Mouse (Mus musculus) liver, adult (tissue): ENCODE results near the gene Cpne9.

Experiments used
- GATA4 ChIP-seq: IDR thresholded peaks from 2 replicates; pipeline ENCODE4 v1.6.1; 2014; ENCODE audit warnings: mild to moderate bottlenecking, low read length; ENCODE audit not compliant: insufficient replicate concordance

The Cpne9 gene

DNA sequence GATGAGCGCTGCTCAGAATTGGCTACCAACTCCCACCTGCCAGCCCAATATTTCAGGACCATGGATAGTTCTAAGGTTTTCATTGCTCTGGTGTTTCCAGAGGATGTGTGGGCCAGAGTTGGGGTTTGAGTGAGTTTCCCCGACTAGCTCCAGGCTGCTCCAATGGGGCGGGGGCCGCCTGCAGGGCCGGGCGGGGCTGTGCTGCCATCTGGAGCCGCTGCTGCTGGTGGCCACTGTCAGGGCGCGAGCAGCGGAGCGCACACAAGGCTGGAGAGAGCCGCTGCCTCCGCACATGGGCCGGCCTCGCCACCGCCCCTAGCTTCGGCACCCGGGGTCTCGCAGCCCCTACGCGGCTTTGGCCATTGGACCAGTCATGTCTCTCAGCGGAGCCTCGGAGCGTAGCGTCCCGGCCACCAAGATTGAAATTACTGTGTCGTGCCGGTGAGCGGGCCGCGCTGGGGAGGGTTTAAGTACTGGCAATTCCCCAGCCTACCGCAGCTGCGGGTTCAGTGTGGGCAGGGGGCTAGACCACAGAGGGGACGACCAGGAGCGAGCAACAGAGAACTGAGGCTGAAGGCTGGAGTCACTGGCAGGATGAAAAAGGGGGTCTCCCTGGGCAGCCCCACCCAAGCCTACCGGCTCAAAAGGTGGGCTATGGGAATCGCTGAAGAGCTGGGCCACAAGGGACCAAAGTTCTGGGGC, at the start of gene Cpne9:
TSS of gene Cpne9 (plus strand) at position 207 of the 702 bp plus-strand sequence.
- TF ChIP-seq GATA4: no peak

- no peak for TF ChIP-seq GATA4
Observed at GRCm38 (mm10) chr6:113235141-113235540, 47.0 kb upstream of the Cpne9 start.

GRCm38 (mm10) chr6:113237542-113238270, 44.4 kb upstream of the Cpne9 start, which contains the start of gene Mtmr14:
TSS of gene Mtmr14 (plus strand) at chr6:113237843.
- TF ChIP-seq GATA4: peak; percentile 73; the same call in 1 of the 2 replicates

- TF ChIP-seq GATA4: no peak
Observed at GRCm38 (mm10) chr6:113238442-113238841, 43.7 kb upstream of the Cpne9 start.

GRCm38 (mm10) chr6:113242753-113243152, 39.4 kb upstream of the Cpne9 start:
- TF ChIP-seq GATA4: no peak

- TF ChIP-seq GATA4: no peak
Observed at GRCm38 (mm10) chr6:113245585-113245984, 36.5 kb upstream of the Cpne9 start.

GRCm38 (mm10) chr6:113250786-113251185, 31.3 kb upstream of the Cpne9 start:
- no peak for TF ChIP-seq GATA4

- TF ChIP-seq GATA4: no peak
Observed at GRCm38 (mm10) chr6:113251921-113252320, 30.2 kb upstream of the Cpne9 start.

DNA sequence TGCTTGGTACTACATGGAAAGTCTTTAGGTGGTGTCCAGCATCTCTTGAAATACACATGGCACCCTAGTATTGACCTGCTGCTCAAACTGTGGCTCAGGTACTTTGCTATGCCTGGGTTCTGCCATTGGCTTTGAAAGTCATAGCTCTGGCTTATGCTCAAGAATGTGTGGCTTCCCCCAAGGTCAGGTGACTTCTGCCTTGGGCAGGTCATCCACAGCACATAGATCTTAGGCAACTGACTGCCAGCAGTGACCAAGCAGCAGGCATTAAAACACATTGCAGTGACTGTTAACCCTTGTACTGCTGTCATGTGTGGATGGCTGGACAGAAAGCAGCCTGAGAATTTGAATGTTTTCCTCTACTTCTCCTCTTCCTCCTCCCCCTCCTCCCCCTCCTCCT, 27.2 kb upstream of the Cpne9 start:
- TF ChIP-seq GATA4: no peak

DNA sequence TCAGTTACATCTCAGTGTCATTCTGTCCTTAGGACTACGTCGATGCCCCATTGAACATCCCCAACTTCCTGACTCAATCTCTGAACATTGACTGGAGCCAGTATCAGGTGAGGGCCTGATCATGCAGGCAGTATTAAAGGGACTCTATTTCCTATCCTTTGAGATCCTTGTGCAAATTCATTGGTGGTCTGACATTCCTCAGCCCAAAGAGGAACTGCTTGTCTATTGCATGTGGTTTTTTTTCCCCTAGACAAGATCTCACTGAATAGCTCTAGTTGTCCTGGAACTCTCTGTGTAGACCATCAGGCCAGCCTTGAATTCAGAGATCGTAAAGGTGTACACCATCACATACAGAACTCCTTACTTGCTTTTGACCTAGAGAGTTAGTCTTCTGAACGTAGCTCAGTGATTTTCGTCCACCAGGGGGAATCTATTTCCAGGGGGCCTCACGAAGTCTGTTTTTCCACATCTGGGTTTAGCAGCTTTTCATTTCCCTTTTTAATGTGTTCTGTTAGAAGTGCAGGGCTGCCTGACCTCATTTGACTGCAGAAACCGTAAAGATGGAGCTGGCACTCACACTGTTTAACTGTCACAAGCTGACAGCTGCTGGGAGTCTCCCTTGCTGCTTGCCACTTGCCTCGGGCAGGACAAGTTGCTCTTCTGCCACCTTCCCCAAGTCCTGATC, 20.8 kb upstream of the Cpne9 start:
- no peak for TF ChIP-seq GATA4

DNA sequence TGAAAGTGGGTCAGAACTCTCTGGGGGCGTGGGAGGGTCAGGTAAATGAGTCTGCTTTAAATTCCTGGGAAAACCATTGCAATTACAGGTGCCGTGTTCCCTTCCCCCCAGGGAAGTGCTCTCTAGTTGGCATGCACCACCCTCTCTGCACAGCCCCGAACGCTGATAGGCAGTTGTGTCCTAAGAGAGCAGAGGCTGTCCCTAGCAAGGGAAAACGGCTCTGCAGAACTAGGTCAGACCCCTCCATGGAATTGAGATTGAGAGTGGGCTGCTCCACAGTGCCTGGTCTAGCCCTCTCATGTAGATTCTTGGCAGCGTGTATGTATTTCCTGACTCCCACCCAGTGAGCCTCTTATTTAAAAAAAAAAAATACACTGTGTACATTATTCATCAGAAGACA, 18.6 kb upstream of the Cpne9 start:
- TF ChIP-seq GATA4: no peak

- no peak for TF ChIP-seq GATA4
Observed at GRCm38 (mm10) chr6:113264429-113264828, 17.7 kb upstream of the Cpne9 start.

- TF ChIP-seq GATA4: no peak
Observed at GRCm38 (mm10) chr6:113266996-113267655, 15.0 kb upstream of the Cpne9 start.

GRCm38 (mm10) chr6:113267988-113268387, 14.1 kb upstream of the Cpne9 start:
- TF ChIP-seq GATA4: no peak

DNA sequence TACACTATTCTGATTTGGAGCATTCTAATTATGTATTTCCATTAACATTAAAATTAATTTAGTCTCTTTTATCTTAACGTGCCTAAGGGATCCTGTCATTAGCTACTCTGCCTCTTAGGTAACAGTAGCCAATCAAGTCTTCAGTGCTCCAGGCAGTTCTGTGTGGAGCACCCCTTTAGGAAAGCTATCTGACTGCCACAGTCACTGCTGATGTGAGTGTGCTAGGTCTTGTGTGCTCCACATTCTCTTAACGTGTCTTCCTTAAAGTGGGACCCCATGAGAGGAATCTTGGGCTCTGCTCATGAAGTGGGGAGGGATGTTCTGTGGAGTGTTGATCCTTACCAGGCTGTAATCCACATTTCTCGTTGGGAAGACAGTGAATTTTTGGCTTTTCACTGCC, 9.7 kb upstream of the Cpne9 start:
- TF ChIP-seq GATA4: no peak
